Mouse (Mus musculus): ENCODE measurements around the gene Smtnl2. TPM values are rescaled to one million over a fixed set of nuclear protein-coding genes. Genes with fewer than 3 reads are reported as not detected.

Smtnl2 gene
- polyA plus RNA-seq, 1 experiment: 2.7 TPM

DNA sequence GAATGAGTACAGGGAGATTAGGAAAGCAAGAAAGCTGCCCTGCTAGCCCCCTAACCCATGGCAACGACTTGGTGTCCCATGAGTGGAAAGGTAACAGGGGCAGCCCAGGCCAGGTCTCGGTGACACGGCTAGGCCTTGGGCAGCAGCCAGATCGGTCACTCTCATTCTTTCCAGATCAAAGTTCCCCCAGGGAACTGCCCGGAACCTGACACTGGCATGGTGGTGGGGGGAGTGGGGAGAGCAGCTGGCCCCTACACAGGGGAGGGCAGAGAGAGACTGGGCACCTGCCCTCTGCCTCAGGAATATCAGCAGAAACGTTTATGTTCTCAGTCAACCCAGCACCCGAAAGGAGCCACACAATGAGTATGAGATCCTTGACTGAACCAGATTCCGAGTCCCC, 6.7 kb upstream of the Smtnl2 start:
- Histone ChIP-seq H3K4me1 (replicated peaks; ENCODE audit: control insufficient read depth, insufficient read depth, low read length) (no peaks in the 10 kb centered on the region), H3K4me3 (ENCODE audit: control insufficient read depth, insufficient read depth, low read length) (no peak overlapping the region), H3K27me3 (ENCODE audit: control insufficient read depth, insufficient read depth, low read length) (no peaks in the 10 kb centered on the region), H3K27ac (ENCODE audit: control insufficient read depth, insufficient read depth, low read length) (no peak overlapping the region), H3K36me3 (ENCODE audit: control insufficient read depth, insufficient read depth, low read length) (no peaks in the 10 kb centered on the region)
- 85% methylated on average over 8 of the region's 8 CpGs for WGBS
- TF ChIP-seq POLR2A (IDR thresholded peaks at IDR 0.05; ENCODE audit: control insufficient read depth, extremely low read depth, insufficient read depth, low read length, poor library complexity) (no peak), CTCF (IDR thresholded peaks at IDR 0.05; ENCODE audit: borderline replicate concordance, control insufficient read depth, extremely low read depth, insufficient read depth, low read length, poor library complexity) (no peak)
- DNase-seq: no peak

DNA sequence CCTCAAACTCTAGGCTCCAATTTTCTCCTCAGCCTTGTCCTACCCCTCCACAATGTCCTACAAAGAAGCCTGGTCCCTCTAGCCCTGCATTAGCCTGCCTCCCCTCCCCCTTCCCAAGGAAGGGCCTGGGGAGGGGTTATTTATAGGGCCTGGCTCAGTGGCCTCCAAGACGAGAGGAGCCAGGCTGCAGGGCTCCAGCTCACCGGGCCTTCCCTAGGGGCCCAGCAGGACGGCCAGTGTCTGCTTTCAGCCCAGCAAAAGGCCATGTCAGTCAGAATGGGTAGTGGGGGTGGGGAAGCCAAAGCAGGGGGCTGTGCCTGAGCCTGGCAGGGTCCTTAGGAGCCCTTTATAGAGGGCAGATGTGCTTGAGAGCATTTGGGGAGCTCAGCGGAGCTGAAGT, 5.9 kb upstream of the Smtnl2 start:
- H3K4me1 ChIP-seq (replicated peaks; ENCODE audit: control insufficient read depth, insufficient read depth, low read length): no peaks in the 10 kb centered on the region
- DNase-seq: no peak
- H3K36me3 ChIP-seq (ENCODE audit: control insufficient read depth, insufficient read depth, low read length): no peaks in the 10 kb centered on the region
- 86% methylated on average over 4 of the region's 4 CpGs for WGBS
- TF ChIP-seq POLR2A (IDR thresholded peaks at IDR 0.05; ENCODE audit: control insufficient read depth, extremely low read depth, insufficient read depth, low read length, poor library complexity) (no peak), CTCF (IDR thresholded peaks at IDR 0.05; ENCODE audit: borderline replicate concordance, control insufficient read depth, extremely low read depth, insufficient read depth, low read length, poor library complexity) (no peak)
- no peaks in the 10 kb centered on the region for H3K27me3 ChIP-seq (ENCODE audit: control insufficient read depth, insufficient read depth, low read length)
- H3K4me3 ChIP-seq (ENCODE audit: control insufficient read depth, insufficient read depth, low read length): no peak overlapping the region
- no peak overlapping the region for H3K27ac ChIP-seq (ENCODE audit: control insufficient read depth, insufficient read depth, low read length)

DNA sequence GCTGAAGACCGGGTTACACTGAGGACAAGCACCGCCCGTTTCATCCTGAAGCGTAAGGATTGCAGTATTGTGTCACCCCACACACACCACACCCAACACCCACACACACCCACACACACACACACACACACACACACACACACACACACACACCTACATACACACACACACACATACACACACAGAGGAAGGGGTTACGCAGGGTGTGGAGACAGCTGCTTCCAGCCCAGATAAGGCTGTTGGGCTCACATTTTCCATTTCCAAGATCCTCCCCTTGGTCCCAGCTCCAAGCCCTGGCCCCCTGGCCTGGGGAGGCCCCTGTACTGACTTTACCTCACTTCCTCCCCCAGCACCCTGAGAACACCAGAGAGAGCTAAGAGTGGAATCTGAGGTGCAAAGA, 5.2 kb upstream of the Smtnl2 start:
- Histone ChIP-seq H3K4me3 (ENCODE audit: control insufficient read depth, insufficient read depth, low read length) (no peak overlapping the region), H3K4me1 (replicated peaks; ENCODE audit: control insufficient read depth, insufficient read depth, low read length) (no peaks in the 10 kb centered on the region), H3K27ac (ENCODE audit: control insufficient read depth, insufficient read depth, low read length) (no peak overlapping the region), H3K27me3 (ENCODE audit: control insufficient read depth, insufficient read depth, low read length) (no peaks in the 10 kb centered on the region), H3K36me3 (ENCODE audit: control insufficient read depth, insufficient read depth, low read length) (no peaks in the 10 kb centered on the region)
- no peak for TF ChIP-seq POLR2A (IDR thresholded peaks at IDR 0.05; ENCODE audit: control insufficient read depth, extremely low read depth, insufficient read depth, low read length, poor library complexity)
- TF ChIP-seq CTCF (IDR thresholded peaks at IDR 0.05; ENCODE audit: borderline replicate concordance, control insufficient read depth, extremely low read depth, insufficient read depth, low read length, poor library complexity): no peak
- 97% methylated on average over 5 of the region's 5 CpGs for WGBS
- no peak for DNase-seq

- H3K4me1 ChIP-seq (replicated peaks; ENCODE audit: control insufficient read depth, insufficient read depth, low read length): peaks cover 7% of the 10 kb centered on the region
- H3K4me3 ChIP-seq (ENCODE audit: control insufficient read depth, insufficient read depth, low read length): no peak overlapping the region
- no peak for TF ChIP-seq CTCF (IDR thresholded peaks at IDR 0.05; ENCODE audit: borderline replicate concordance, control insufficient read depth, extremely low read depth, insufficient read depth, low read length, poor library complexity)
- TF ChIP-seq POLR2A (IDR thresholded peaks at IDR 0.05; ENCODE audit: control insufficient read depth, extremely low read depth, insufficient read depth, low read length, poor library complexity): no peak
- H3K36me3 ChIP-seq (ENCODE audit: control insufficient read depth, insufficient read depth, low read length): no peaks in the 10 kb centered on the region
- DNase-seq: no peak
- no peaks in the 10 kb centered on the region; the same call in 1 of the 2 replicates for H3K27me3 ChIP-seq (ENCODE audit: control insufficient read depth, insufficient read depth, low read length)
- WGBS: 70% methylated on average over 8 of the region's 8 CpGs
- no peak overlapping the region for H3K27ac ChIP-seq (ENCODE audit: control insufficient read depth, insufficient read depth, low read length)
Observed at GRCm38 (mm10) chr11:72415155-72415554, 3.6 kb upstream of the Smtnl2 start.

- H3K4me1 ChIP-seq (replicated peaks; ENCODE audit: control insufficient read depth, insufficient read depth, low read length): peaks cover 7% of the 10 kb centered on the region
- H3K4me3 ChIP-seq (ENCODE audit: control insufficient read depth, insufficient read depth, low read length): no peak overlapping the region
- 86% methylated on average over 5 of the region's 5 CpGs for WGBS
- no peaks in the 10 kb centered on the region; the same call in 1 of the 2 replicates for H3K27me3 ChIP-seq (ENCODE audit: control insufficient read depth, insufficient read depth, low read length)
- no peak for DNase-seq
- H3K36me3 ChIP-seq (ENCODE audit: control insufficient read depth, insufficient read depth, low read length): no peaks in the 10 kb centered on the region
- TF ChIP-seq CTCF (IDR thresholded peaks at IDR 0.05; ENCODE audit: borderline replicate concordance, control insufficient read depth, extremely low read depth, insufficient read depth, low read length, poor library complexity) (no peak), POLR2A (IDR thresholded peaks at IDR 0.05; ENCODE audit: control insufficient read depth, extremely low read depth, insufficient read depth, low read length, poor library complexity) (no peak)
- no peak overlapping the region for H3K27ac ChIP-seq (ENCODE audit: control insufficient read depth, insufficient read depth, low read length)
Observed at GRCm38 (mm10) chr11:72413601-72414190, 2.2 kb upstream of the Smtnl2 start.

DNA sequence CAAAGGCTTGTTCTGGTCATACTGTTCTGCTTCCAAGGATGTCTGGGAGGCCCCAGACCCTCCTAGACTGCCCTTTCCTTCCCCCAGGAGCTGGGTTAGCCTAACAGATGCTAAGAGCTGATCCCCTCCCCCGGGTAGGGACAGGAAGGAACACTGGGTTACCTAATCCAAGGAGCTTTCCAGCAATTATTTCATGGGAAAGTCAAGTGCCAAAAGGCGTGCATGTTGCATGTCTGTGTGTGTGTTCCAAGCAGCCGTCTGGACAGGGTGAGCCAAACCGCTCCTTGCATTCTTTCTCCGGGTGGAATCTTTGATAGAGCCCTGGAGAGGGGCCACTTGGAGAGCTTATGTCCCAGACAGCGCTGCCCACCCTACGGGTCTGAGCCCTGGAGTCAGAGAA, 1.5 kb upstream of the Smtnl2 start:
- no peak for DNase-seq
- WGBS: 85% methylated on average over 7 of the region's 7 CpGs
- Histone ChIP-seq H3K27ac (ENCODE audit: control insufficient read depth, insufficient read depth, low read length) (no peak overlapping the region), H3K4me3 (ENCODE audit: control insufficient read depth, insufficient read depth, low read length) (no peak overlapping the region), H3K4me1 (replicated peaks; ENCODE audit: control insufficient read depth, insufficient read depth, low read length) (peaks cover 7% of the 10 kb centered on the region), H3K27me3 (ENCODE audit: control insufficient read depth, insufficient read depth, low read length) (no peaks in the 10 kb centered on the region; the same call in 1 of the 2 replicates), H3K36me3 (ENCODE audit: control insufficient read depth, insufficient read depth, low read length) (no peaks in the 10 kb centered on the region)
- TF ChIP-seq CTCF (IDR thresholded peaks at IDR 0.05; ENCODE audit: borderline replicate concordance, control insufficient read depth, extremely low read depth, insufficient read depth, low read length, poor library complexity) (no peak), POLR2A (IDR thresholded peaks at IDR 0.05; ENCODE audit: control insufficient read depth, extremely low read depth, insufficient read depth, low read length, poor library complexity) (no peak)

- Histone ChIP-seq H3K36me3 (ENCODE audit: control insufficient read depth, insufficient read depth, low read length) (no peaks in the 10 kb centered on the region), H3K27ac (ENCODE audit: control insufficient read depth, insufficient read depth, low read length) (no peak overlapping the region), H3K4me1 (replicated peaks; ENCODE audit: control insufficient read depth, insufficient read depth, low read length) (peaks cover 7% of the 10 kb centered on the region), H3K27me3 (ENCODE audit: control insufficient read depth, insufficient read depth, low read length) (no peaks in the 10 kb centered on the region; the same call in 1 of the 2 replicates), H3K4me3 (ENCODE audit: control insufficient read depth, insufficient read depth, low read length) (no peak overlapping the region)
- no peak for TF ChIP-seq POLR2A (IDR thresholded peaks at IDR 0.05; ENCODE audit: control insufficient read depth, extremely low read depth, insufficient read depth, low read length, poor library complexity)
- TF ChIP-seq CTCF (IDR thresholded peaks at IDR 0.05; ENCODE audit: borderline replicate concordance, control insufficient read depth, extremely low read depth, insufficient read depth, low read length, poor library complexity): no peak
- no peak for DNase-seq
- 51% methylated on average over 9 of the region's 9 CpGs for WGBS
Observed at GRCm38 (mm10) chr11:72411945-72412344, 432 bp upstream of the Smtnl2 start.

Measured in thymus, adult 2 months (tissue).